Mouse (Mus musculus) heart, embryonic 12.5 days (tissue): ENCODE data around the gene Ppt2. TPM values are rescaled to one million over a fixed set of nuclear protein-coding genes. Genes with fewer than 3 reads are reported as not detected.
A peak's percentile ranks its signal among the peaks of the same experiment; 100 is the strongest.

ENCODE experiments used
- ATAC-seq: fragments of 200-750 bp; cut with Nextera tagmentation; 2 replicates; pipeline ENCODE4 v1.8.0; 2017; ENCODE audit warnings: moderate TSS enrichment, moderate library complexity; ENCODE audit not compliant: insufficient number of reproducible peaks, low FRiP score
- H3K27ac ChIP-seq: fragments of 300-500 bp; sonication (generic); 2 replicates; pipeline ENCODE4 v1.5.1; 2016; ENCODE audit warnings: mild to moderate bottlenecking, moderate library complexity; ENCODE audit not compliant: poor library complexity, severe bottlenecking
- H3K27me3 ChIP-seq: fragments of 300-500 bp; sonication (generic); replicated peaks from 2 replicates; pipeline ENCODE4 v1.6.1; 2016; ENCODE audit warnings: mild to moderate bottlenecking, moderate library complexity
- H3K36me3 ChIP-seq: fragments of 300-500 bp; sonication (generic); 2 replicates; pipeline ENCODE4 v1.6.1; 2016; ENCODE audit warnings: mild to moderate bottlenecking, moderate library complexity
- H3K4me1 ChIP-seq: fragments of 300-500 bp; sonication (generic); replicated peaks from 2 replicates; pipeline ENCODE4 v1.6.1; 2016; ENCODE audit warnings: mild to moderate bottlenecking
- H3K4me2 ChIP-seq: fragments of 300-500 bp; sonication (generic); 2 replicates; pipeline ENCODE4 v1.6.1; 2016; ENCODE audit warnings: mild to moderate bottlenecking, moderate library complexity
- H3K4me3 ChIP-seq: fragments of 300-500 bp; sonication (generic); 2 replicates; pipeline ENCODE4 v1.5.1; 2016; ENCODE audit warnings: mild to moderate bottlenecking
- H3K9ac ChIP-seq: fragments of 300-500 bp; sonication (generic); 2 replicates; pipeline ENCODE4 v1.6.1; 2016; ENCODE audit warnings: mild to moderate bottlenecking, moderate library complexity
- H3K9me3 ChIP-seq: fragments of 300-500 bp; sonication (generic); replicated peaks from 2 replicates; pipeline ENCODE4 v1.6.1; 2016; ENCODE audit warnings: mild to moderate bottlenecking, moderate library complexity
- WGBS: fragments of 180-500 bp; shearing (Covaris S2); methylation state at CpG from one replicate; pipeline ENCODE4 v1.1.7; 2016; 5-methylcytosine and 5-hydroxymethylcytosine counted together
- polyA plus RNA-seq: library from polyadenylated mRNA; unstranded; fragments of >200 nt; fragmentation: Nextera tagmentation; extraction: Ambion mirVana; gene quantifications from 2 replicates; pipeline ENCODE4 v1.2.1, GENCODE M21; 2016

The Ppt2 gene
- polyA plus RNA-seq, 1 experiment from 2014 or later = 28.9 TPM

DNA sequence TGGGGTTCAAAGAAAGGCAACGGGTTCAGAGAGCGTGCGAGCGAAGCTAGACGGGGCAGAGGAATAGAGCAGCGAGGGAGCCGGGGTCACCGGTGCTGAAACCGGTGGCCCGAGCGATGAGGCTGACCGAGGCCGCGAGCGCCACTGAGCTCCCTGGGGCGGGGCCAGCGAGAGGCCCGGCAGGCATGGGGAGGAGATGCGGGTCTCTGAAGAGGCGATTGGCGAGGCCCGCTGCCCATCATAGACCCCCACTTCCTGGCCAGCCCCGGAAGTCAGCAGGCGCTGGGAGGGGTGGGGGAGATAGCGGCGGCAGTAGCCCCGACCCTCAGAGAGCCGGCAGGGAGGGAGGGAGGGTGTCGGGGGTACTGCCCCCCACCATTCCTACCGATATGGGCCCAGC, 22.7 kb downstream of the Ppt2 start:
- WGBS = 2% methylated on average over 25 of the region's 30 CpGs
- peaks cover 49% of the 10 kb centered on the region for H3K4me1 ChIP-seq
- no peaks in the 10 kb centered on the region for H3K9me3 ChIP-seq

DNA sequence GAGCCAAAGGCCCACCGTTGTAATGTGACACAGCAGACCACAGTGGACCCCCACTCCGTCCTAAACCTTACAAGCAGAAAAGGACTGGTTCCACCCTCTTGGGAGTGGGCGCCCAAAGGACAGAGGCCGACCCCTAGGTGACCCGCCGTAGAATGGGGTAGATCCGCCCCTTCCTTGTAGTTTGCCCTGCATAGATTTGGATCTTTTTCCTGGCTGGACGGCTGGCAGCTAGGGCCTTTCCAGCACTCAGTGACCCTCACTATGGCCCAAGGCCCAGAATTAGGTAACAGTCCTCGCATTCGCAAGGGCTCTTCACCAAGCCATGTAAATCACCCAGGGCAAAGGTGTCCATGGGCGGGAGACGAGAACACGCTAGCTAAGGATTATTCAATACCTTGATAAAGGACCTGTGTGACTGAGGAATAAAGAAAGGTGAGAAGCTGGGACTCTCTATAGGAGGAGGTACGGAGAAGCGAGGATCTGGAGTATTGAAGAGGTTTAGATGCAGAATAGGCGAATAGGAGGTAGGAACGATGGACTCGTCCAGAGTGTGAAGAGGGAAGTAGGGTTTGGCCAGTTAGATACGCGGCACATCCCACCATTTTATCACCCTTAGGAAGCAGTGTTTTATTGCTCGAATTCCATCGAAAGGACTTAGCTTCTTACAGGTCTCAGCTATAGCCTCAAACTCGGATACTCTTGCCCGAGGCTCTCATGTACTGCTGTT, 23.6 kb downstream of the Ppt2 start:
- no peaks in the 10 kb centered on the region for H3K27me3 ChIP-seq
- H3K4me1 ChIP-seq = peaks cover 49% of the 10 kb centered on the region
- peak overlapping the region; percentile 69 for H3K4me3 ChIP-seq
- H3K36me3 ChIP-seq = peaks cover 31% of the 10 kb centered on the region
- H3K27ac ChIP-seq = peak overlapping the region; percentile 90
- ATAC-seq = no peak
- WGBS = 19% methylated on average over 24 of the region's 24 CpGs
- peak overlapping the region; percentile 92 for H3K4me2 ChIP-seq
- H3K9ac ChIP-seq = peak overlapping the region; percentile 87
- no peaks in the 10 kb centered on the region for H3K9me3 ChIP-seq

More for the DNA sequence above, 22.7 kb downstream of the Ppt2 start:
- H3K36me3 ChIP-seq = peaks cover 27% of the 10 kb centered on the region
- H3K27me3 ChIP-seq = no peaks in the 10 kb centered on the region
- H3K4me3 ChIP-seq = peak overlapping the region; percentile 69
- peak; percentile 69 for ATAC-seq
- peak overlapping the region; percentile 92 for H3K4me2 ChIP-seq
- H3K27ac ChIP-seq = peak overlapping the region; percentile 90
- peak overlapping the region; percentile 87 for H3K9ac ChIP-seq

DNA sequence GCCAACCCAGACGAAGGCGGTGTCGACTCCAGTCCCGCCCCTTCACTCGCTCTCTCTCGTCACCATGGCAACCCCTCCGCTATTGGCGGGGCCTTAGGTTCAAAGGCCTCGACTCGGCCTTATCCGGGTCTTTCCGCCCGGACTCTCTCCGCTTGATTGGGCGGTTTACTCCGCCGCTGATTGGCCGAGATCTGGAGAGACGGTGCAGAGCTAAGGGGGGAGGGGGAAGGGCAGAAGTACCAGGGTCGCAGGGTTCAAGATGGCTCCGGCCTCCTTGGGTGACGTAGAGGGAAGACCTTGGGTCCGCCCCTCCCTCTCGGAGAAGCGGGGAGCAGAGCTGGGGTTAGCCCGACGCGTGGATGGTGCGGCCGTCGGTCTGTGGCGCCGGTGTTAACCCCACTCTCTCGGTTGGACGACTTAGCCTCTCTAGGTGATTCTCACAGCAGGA, 24.2 kb downstream of the Ppt2 start, which contains the start of gene Agpat1:
Gene Agpat1, plus strand, starts transcription at position 202 of the 448 bp plus-strand sequence.
- Histone ChIP-seq H3K4me3 (peak within 1 kb of the TSS; percentile 69), H3K4me1 (peaks cover 51% of the 10 kb centered on the region), H3K27ac (peak within 1 kb of the TSS; percentile 90), H3K27me3 (no peaks in the 10 kb centered on the region), H3K4me2 (peak within 1 kb of the TSS; percentile 92), H3K36me3 (peaks cover 31% of the 10 kb centered on the region), H3K9ac (peak within 1 kb of the TSS; percentile 87), H3K9me3 (no peaks in the 10 kb centered on the region)
- under 1% methylated on average over 30 of the region's 35 CpGs for WGBS
- peak; percentile 91 for ATAC-seq

DNA sequence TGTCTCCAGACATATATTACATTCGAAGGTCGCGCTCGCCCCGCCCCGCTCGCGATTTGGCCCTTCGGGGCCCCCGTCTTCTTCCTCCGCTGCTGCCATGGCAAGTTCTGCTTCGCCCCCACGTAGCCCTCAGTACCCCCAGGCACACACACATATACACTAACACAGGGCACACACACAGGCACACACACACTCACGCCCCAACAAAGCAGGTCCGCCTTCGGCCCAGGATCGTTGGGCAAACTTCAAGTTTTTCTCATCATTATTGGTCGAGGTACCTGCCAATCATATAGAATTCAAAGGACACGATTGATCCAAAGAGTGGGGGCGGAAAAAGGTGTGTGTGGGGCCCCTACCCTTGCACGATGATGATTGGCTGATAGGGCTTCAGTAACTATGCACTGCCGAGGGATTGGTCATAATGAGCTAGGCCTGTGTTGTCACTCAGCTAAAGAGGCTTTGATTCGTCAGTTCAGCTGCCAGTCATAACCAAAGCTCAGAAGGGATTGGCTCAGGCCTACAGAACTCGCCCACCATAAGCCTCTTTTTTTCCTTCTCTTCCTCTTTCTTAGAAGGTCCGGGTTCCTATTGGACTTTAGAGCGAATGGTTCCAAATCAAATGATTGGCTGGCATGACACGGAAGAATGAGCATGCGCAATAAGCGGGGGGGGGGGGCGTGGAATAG, 24.8 kb downstream of the Ppt2 start, which contains the start of gene Rnf5:
Gene Rnf5, minus strand, starts transcription at position 316 of the 686 bp plus-strand sequence.
- peaks cover 50% of the 10 kb centered on the region for H3K4me1 ChIP-seq
- 1% methylated on average over 30 of the region's 30 CpGs for WGBS

DNA sequence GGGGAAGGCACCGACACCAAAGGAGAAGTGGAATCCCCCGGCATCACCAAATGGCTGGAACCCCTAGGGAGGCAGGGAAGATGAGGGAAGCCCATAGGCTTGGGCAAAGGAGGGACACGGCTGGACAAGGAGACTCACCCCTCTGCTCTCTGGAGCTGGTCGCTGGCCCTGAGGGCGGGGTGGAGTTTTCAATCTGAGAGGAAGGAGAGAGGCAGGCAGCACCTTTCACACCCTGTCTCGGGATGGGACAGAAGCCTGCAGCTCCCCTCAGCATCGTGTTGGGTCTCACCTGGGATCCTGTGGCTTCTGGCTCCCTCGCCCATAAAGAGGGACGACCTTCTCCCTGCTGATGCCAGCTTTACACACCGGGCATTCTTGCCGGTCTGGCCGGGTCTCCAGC, 26.5 kb downstream of the Ppt2 start:
- 82% methylated on average over 12 of the region's 12 CpGs for WGBS
- Histone ChIP-seq H3K27me3 (no peaks in the 10 kb centered on the region), H3K4me2 (peak overlapping the region; percentile 86), H3K36me3 (peaks cover 22% of the 10 kb centered on the region), H3K4me1 (peaks cover 48% of the 10 kb centered on the region), H3K9ac (0 out of 2 replicates have a peak overlapping the region, but pooled peaks have one; percentile 80), H3K9me3 (no peaks in the 10 kb centered on the region), H3K4me3 (peak overlapping the region; percentile 62; the same call in 1 of the 2 replicates), H3K27ac (no peak overlapping the region)
- ATAC-seq = no peak

More for the DNA sequence above, 24.8 kb downstream of the Ppt2 start, which contains the start of gene Rnf5:
- H3K36me3 ChIP-seq = peaks cover 31% of the 10 kb centered on the region
- peak within 1 kb of the TSS; percentile 90 for H3K27ac ChIP-seq
- peak within 1 kb of the TSS; percentile 80 for H3K9ac ChIP-seq
- peak within 1 kb of the TSS; percentile 92 for H3K4me2 ChIP-seq
- ATAC-seq = peak; percentile 94
- peak within 1 kb of the TSS; percentile 69 for H3K4me3 ChIP-seq
- no peaks in the 10 kb centered on the region for H3K9me3 ChIP-seq
- no peaks in the 10 kb centered on the region for H3K27me3 ChIP-seq

DNA sequence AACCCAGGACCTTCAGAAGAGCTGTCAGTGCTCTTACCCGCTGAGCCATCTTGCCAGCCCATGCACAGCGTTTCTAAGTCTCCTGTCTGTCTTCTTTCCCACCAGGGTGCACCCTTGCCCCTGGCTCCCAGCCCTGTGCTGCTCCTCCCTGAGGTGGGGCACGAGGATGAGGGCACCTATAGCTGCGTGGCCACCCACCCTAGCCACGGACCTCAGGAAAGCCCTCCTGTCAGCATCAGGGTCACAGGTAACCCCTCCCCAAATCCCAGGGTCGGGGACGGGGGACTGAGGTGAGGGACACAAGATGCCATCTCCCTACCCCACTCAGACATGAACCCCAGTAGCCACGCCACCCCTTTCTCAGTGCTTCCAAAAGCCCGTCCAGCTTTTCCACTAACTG, 28.4 kb downstream of the Ppt2 start:
- no peak overlapping the region for H3K27ac ChIP-seq
- WGBS = 77% methylated on average over 9 of the region's 9 CpGs
- peaks cover 51% of the 10 kb centered on the region for H3K4me1 ChIP-seq
- ATAC-seq = no peak
- H3K9me3 ChIP-seq = no peaks in the 10 kb centered on the region
- H3K4me2 ChIP-seq = no peak overlapping the region
- H3K36me3 ChIP-seq = peaks cover 36% of the 10 kb centered on the region
- H3K4me3 ChIP-seq = no peak overlapping the region
- 0 out of 2 replicates have a peak overlapping the region, but pooled peaks have one; percentile 10 for H3K9ac ChIP-seq
- H3K27me3 ChIP-seq = no peaks in the 10 kb centered on the region

DNA sequence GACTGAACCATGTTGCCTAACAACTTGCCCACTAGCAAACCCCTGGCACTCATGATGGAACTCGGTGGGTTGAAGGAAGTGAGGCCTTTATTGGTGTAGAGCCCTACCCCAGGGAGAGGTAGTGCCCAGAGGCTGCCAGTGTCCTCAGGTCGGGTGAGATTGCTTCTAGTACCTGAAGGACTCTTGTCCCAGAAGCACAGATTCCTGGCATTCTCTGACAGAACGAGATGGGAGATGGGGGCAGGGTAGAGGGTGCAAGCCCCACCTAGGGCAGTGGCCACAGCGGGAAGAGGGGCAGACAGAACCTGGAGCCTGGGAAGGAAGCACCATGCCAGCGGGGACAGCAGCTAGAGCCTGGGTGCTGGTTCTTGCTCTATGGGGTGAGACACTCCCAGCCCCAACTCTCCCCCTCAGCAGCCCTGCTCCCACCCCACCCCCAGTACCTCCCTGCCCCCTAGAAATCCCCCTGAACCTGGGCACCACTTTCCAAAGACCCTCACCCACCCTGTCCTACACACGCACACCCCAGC, 30.7 kb downstream of the Ppt2 start, which contains the start of gene Ager:
Gene Ager, plus strand, starts transcription at position 297 of the 530 bp plus-strand sequence.
- Histone ChIP-seq H3K4me3 (no peak within 1 kb of the TSS), H3K9ac (peak within 1 kb of the TSS; percentile 55), H3K9me3 (no peaks in the 10 kb centered on the region), H3K36me3 (peaks cover 50% of the 10 kb centered on the region), H3K27ac (peak within 1 kb of the TSS; percentile 24; the same call in 1 of the 2 replicates), H3K4me1 (peaks cover 63% of the 10 kb centered on the region), H3K27me3 (no peaks in the 10 kb centered on the region), H3K4me2 (peak within 1 kb of the TSS; percentile 43)
- no peak for ATAC-seq
- 15% methylated on average over 6 of the region's 6 CpGs for WGBS

DNA sequence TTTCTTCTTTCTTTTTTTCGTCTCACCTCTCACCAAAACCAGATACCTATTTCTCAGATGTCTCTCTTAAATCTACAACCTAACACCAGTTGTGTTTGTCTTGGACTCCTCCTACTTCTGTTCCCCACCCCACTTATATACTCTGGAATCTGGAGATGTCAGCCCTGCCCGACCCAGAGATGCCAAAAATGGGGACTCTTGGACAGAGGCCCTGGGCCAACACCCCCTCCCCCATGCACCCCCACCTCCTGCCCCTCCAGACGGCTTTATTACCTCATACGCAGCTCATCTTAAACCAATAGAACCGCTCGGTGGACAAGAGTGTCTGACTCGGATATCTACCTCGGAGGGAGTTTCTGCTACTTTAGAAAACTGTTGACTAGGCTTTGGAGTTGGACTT, 32.2 kb downstream of the Ppt2 start:
- no peak overlapping the region for H3K4me3 ChIP-seq
- peaks cover 41% of the 10 kb centered on the region for H3K36me3 ChIP-seq
- H3K9me3 ChIP-seq = no peaks in the 10 kb centered on the region
- no peak overlapping the region for H3K4me2 ChIP-seq
- H3K27ac ChIP-seq = no peak overlapping the region
- H3K27me3 ChIP-seq = no peaks in the 10 kb centered on the region
- no peak for ATAC-seq
- WGBS = 69% methylated on average over 8 of the region's 8 CpGs
- no peak overlapping the region for H3K9ac ChIP-seq
- peaks cover 61% of the 10 kb centered on the region for H3K4me1 ChIP-seq

DNA sequence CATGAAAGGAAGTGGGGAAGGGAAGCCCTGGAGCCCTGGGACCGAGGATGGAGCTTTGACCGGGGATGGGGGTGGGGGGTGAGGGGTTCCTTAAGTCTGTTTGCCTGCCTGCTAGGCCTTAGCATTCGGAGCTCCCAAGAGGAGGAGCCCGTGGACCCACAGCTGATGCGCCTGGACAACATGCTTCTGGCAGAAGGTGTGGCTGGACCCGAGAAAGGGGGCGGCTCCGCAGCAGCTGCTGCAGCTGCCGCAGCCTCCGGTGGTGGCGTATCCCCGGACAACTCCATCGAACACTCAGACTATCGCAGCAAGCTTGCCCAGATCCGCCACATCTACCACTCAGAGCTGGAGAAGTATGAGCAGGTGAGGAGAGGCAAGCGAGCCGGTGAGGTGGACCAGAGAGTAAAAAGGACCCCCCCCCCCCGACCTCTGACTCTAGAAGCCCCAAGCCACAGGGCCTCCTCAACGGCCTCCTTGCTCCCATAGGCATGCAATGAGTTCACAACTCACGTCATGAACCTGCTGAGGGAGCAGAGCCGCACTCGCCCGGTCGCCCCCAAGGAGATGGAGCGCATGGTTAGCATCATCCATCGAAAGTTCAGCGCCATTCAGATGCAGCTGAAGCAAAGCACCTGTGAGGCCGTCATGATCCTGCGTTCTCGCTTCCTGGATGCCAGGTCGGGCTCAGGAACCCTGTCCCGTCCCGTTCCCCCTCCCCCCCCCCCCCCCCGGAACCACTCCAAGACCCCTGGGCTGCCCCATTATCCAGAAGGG, 34.4 kb downstream of the Ppt2 start:
- Histone ChIP-seq H3K9me3 (no peaks in the 10 kb centered on the region), H3K27ac (no peak overlapping the region), H3K36me3 (peaks cover 27% of the 10 kb centered on the region), H3K4me1 (peaks cover 77% of the 10 kb centered on the region), H3K4me3 (peak overlapping the region; percentile 83), H3K27me3 (no peaks in the 10 kb centered on the region), H3K4me2 (peak overlapping the region; percentile 76), H3K9ac (peak overlapping the region; percentile 98)
- 59% methylated on average over 34 of the region's 34 CpGs for WGBS
- no peak for ATAC-seq
